Mouse (Mus musculus) B cell, adult (primary cell): ENCODE results near the gene Smyd1. TPM values are rescaled to one million over a fixed set of nuclear protein-coding genes. Genes with fewer than 3 reads are reported as not detected.

Experiments
- total RNA-seq: library from RNA; stranded (reverse); gene quantifications from 4 replicates; pipeline ENCODE4 v1.2.4, GENCODE M21; 2023; ENCODE audit not compliant: inconsistent age

Gene Smyd1
- total RNA-seq, result not detected in 4 replicates

DNA sequence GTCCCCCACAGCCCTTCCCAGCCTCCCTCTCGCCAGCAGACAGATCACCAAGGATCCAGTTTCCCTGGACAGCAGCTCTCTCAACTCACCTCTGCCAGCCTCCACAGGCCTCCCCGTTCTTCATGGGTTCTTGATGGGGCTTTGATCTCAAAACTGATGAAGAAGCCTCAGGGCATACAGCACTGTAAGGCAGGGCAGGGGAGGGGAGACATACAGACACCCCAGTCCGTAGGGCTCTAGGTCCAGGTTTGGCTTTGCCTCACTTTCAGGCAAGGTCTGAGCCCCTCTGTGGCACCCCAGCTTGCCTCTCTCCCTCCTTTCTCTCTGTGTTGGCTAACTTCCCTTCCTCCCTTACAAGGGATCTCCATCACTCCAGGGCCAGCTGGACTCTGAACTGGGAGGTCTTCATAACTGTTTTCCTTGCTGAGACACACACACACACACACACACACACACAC is at the start of gene Smyd1:
Smyd1 (minus strand) TSS at position 408 of the 458 bp plus-strand sequence.

DNA sequence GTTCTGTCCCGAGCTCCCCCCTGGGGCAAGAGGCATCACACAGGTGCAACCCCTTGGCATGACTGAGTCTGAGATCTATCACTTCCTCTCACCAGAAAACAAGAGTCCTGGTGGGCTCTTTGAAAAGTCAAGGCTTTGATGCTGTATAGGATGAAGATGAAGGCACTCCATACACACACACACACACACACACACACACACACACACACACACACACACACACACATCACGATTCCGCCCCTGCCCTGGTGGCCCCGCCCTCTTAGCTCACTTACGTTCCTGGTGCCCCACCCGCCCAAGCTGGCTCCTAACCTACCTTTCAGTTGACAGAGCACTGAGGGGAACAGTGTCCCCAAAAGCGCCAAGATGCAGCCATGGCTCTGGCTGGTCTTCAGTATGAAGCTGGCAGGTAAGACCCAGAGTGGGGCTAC is 473 bp upstream of the Smyd1 start, which contains the start of gene Cd8b1:
Cd8b1 (plus strand) TSS at position 298 of the 431 bp plus-strand sequence.

DNA sequence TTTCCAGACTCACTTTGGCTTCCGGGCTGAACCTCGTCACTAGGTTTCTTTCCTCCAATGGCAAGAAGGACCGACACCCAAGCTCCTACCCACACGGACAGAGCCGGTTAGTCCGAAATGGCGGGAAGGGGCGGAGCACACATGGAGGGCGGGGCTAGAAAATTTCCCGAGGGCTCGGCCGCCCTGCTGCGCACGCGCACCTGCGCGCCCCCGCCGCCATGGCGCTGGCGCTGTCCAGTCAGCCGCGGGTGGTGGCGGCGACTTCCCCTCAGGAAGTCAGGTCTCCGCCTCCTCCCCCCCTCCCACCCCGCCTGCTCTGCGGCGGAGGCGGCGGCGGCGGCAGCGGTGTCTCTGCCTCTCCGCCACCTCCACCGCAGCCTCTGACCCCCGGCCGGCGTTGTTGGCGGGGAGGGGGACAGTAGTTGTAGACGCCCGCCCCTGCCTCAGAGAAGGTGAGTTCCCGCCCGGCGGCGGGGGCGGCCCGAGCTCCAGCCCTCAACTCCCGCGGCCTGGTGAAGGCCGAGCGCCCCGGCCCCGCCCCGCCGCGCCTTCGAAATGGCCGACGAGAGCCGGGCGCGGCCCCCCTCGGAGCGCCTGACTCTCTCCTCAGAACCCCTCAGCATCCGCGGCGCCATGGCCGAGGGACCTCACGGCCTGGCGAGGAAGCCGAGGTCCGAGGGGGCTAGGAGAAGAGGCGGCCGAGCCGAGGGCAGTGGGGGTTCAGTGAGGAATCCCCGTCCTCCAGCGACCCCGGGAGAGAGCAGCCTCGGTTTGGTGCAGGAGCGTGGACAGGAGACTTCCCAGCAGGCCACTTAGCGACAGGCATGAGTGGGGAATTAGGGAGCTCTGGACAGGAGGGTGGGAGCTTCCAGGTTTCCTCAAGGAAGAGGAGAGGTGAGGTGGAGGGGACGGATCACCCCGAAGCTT is 50.4 kb downstream of the Smyd1 start, which contains the start of gene Krcc1:
Krcc1 (plus strand) TSS at position 289 of the 927 bp plus-strand sequence.

DNA sequence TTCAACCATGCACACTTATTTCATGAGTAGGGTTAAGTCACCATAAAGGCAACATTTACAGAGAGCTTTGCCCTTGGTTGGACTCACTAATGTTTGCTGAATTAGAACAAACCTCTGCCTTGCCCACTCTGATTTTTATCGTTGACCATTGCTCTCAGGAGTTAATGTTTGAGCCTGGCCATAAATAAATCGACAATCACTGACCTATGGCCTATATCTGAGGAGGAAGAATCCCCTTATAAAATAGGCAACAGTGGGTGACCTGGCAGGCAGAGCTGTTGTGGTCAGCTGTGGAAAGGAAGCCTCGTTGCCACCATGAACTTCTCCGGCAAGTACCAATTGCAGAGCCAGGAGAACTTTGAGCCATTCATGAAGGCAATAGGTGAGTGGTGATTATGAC is 122.4 kb downstream of the Smyd1 start, which contains the start of gene Fabp1:
Fabp1 (plus strand) TSS at position 216 of the 400 bp plus-strand sequence.

Other genes starting within 250 kb of the Smyd1 start
- 0.74 TPM in 1 of 4 replicates, not detected in the others for gene Thnsl2, start 177.8 kb downstream of the Smyd1 start, total RNA-seq
- not detected in 4 replicates for gene Fabp1, start 122.4 kb downstream of the Smyd1 start, total RNA-seq
- gene Krcc1, start 50.6 kb downstream of the Smyd1 start, total RNA-seq, result 35.0 to 42.6 TPM (median 37.4 TPM) in 4 replicates
- 0.35 to 1.2 TPM in 2 of 4 replicates, not detected in the others for gene Cd8b1, start 555 bp upstream of the Smyd1 start, total RNA-seq
- 0.19 to 0.39 TPM in 2 of 4 replicates, not detected in the others for gene Cd8a, start 51.2 kb upstream of the Smyd1 start, total RNA-seq
- gene Rmnd5a, start 118.4 kb upstream of the Smyd1 start, total RNA-seq, result 55.9 to 56.5 TPM (median 56.3 TPM) in 4 replicates
- gene Rnf103, start 171.7 kb upstream of the Smyd1 start, total RNA-seq, result 24.0 to 29.3 TPM (median 25.9 TPM) in 4 replicates
- gene Chmp3, start 221.6 kb upstream of the Smyd1 start, total RNA-seq, result 49.8 to 52.8 TPM (median 51.0 TPM) in 4 replicates